Mouse (Mus musculus) adrenal gland, adult 18-20 months (tissue): ENCODE measurements around the gene Atp6v0a1. TPM values are rescaled to one million over a fixed set of nuclear protein-coding genes. Genes with fewer than 3 reads are reported as not detected.
"Not testable (repeated sequence)": the region's sequence is repeated elsewhere in the genome, so short reads cannot be mapped to it uniquely, and the experiment has no call there.

ENCODE experiments used
- DNase-seq, 2 experiments: peaks; one replicate each; pipeline ENCODE4 v3.0.0; 2021 to 2022; ENCODE audit warnings: low spot score in 2 of 2
- total RNA-seq, 2 experiments: library from RNA; stranded (reverse); gene quantifications; 1 replicate in 1 of 2; 2 replicates in 1 of 2; pipeline ENCODE4 v1.2.3; 2021

The Atp6v0a1 gene
- total RNA-seq, 2 experiments from 2014 or later = 120 to 176 TPM

DNA sequence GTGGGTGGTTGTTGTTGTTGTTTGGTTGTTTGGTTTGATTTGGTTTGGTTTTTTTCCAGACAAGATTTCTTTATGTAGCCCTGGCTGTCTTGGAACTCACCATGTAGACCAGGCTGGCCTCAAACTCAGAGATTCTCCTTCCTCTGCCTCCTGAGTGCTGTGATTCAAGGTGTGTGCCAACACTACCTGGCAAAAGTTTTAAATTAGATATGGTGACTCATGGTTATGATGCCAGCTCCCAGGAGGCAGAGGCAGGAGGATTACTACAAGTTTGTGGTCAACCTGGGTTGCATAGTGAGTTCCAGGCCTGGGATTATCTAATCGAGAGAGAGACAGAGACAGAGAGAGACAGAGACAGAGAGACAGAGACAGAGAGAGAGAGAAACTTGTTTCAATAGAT, 28.8 kb upstream of the Atp6v0a1 start:
- DNase-seq = no peak

DNA sequence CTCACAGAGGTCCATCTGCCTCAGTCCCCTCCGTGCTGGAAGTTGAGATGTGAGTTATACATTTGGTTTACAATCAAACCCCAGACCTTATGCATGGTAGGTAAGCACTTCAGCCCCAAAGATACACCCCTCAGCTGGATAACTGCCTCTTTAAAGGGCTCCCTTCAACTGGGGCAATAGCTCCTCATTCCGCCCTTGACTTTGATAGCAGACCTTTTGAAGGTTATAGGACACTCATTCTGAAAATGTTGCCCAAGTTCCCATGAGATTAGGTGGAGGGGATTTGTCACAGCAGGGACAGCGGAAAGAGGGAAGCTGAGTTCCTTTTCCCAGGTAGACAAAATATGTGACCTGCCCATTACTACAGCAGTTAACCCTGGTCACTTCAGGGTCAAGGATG, 28.0 kb upstream of the Atp6v0a1 start:
- peak in 1 of 2 experiments; percentile 22 for DNase-seq

DNA sequence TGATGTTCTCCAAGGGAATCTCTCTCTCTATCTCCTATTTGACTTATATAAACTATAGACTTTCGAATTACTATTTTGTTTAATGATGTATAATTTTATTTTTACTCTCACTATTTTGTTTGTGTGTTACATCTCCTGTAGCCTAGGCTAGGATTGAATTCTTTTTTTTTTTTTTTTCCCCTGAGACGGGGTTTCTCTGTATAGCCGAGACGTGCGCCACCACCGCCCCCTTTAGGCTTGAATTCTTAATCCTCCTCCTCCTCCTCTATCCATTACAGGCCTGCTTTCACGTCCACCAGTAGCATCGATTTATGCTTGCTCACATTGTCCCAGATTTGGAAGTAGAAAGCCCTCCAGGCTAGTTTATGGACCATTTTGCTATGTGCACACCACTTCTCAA, 27.2 kb upstream of the Atp6v0a1 start:
- DNase-seq = no peak

DNA sequence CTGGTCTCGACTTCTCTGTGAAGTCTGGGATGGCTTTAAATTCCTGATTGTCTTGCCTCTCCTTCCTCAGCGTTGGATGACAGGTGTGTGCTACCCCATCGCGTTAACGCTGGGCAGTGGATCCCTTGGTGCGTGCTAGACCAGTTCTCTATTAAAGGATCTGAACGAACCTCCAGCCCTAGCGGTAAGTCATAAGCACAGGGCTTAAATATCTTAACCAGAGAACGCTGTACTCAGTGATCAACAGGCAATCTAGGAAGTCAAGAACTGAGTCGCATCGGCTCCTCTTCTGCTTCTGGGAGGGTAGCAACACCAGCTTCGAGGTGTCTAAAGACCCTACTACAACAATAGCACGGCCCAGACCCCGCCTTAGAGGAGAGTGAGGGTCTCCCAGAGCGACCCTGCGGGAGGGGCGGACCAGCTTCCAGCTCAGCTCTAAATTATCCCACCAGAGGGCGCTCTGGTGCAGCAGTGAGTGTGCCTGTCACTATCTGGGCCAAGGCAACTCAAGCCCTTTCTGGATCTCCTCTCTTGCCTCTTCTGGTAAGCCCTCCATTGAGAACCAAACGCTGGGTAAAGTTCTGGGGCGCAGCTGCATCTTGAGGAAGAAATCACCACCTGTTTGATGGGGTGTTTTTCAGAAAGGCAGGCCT, 26.0 kb upstream of the Atp6v0a1 start:
- peak; percentile 84 to 86 for DNase-seq

DNA sequence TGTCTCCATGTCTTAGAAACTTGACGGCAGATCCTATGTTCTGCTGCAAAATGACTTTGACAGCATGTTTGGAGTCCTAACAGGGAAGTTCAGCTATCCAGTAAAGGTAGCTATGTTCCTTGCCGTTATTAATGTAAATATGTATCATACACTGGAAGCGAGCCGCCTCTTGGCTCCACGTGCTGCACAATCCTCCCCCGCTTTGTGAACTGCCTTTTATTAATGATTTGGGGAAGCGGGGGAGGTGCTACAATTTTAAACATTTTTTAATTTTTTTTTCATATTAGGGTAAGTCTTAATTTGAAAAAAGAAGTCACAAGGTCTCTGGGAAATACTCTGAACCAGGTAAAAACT, 25.5 kb upstream of the Atp6v0a1 start:
- no peak for DNase-seq

DNA sequence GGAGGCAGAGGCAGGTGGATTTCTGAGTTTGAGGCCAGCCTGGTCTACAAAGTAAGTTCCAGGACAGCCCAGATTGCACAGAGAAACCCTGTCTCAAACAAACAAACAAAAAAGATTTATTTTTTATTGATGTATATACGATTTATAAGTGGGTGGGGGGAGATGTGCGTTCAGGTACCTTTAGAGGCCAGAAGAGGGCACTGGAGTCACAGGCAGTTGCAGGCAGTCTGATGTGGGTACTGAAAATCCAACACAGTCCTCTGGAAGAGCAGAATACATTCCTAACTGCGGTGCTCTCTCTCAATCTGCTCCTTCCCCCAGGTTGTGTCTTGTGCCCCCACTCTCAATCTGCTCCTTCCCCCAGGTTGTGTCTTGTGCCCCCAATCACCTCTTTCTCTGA, 23.6 kb upstream of the Atp6v0a1 start:
- no peak for DNase-seq

DNA sequence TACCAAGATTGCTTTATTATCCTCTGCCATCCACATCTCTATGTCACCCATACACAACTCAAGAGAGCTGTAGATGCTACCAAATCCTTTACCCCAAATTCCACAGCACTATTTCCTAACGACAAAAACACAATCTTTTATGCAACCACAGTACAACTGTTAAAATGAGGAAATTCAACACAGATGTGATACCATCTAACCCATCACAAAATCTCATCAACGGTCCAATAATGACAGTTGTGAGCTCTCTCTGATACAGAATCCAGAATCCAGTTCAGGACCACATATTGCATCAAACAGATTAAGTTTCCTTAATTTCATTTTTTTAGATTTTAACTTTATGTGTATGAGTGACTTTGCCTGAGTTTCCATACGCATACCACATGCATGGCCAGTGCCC, 20.6 kb upstream of the Atp6v0a1 start:
- DNase-seq = no peak

DNA sequence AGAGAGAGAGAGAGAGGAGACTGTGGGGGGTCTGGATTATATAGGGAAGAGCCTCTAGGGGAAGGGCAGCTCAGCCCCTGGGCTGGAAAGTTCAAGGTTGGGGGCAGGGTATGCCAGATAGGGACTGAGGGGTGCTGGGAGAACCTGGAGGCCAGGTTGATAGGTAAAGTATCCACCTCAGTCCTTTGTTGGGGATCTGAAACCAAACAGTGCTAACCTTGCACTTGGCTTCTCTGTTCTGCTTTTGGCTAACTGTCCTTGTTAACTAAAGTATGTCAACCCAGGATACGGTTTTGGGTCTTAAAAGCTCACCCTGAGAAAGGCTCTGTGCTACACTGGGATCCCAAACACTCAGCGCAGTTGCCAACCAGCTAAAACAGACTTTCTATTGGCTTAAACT, 19.6 kb upstream of the Atp6v0a1 start:
- DNase-seq = no peak

DNA sequence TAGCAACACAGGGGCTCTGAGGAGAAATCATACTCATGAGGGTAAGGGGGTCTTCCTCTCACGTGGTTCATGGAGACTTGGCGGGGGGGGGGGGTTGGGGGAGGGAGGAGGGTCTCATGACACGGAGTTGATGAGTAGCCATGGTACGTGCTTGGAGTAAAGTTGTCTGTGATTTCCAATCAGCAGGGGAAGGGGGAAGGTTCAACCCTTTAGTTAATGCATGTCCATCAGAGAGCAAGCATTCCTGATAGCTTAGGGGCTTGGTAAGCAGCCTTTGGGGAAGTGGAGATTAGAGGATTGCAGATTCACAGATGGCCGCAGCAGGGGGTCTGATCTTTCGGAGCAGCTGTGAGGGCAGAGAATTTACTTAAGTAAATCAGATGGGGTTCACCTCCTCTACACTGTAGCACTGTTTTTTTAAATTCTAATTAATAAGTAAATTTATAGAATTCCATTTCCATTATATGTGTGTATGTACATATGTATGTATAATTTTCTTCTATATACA, 18.2 kb upstream of the Atp6v0a1 start:
- DNase-seq = no peak

DNA sequence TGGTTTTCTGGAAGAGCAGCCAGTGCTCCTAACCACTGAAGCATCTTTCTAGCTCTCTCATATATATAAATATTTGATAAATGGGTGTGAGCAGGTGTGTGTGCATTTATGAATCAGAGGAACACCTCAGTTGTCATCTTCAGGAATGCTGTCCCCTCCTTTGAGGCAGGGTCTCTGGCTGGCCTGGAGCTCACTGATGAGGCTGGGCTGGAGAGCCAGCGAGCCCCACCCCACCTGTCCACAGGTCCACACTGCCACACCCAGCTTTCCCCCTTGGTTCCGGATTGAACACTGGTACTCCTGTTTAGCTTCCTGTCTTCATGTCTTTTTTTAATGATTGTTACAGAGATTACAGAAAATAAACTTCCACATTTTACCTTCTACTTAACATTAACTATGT, 15.8 kb upstream of the Atp6v0a1 start:
- no peak for DNase-seq

DNA sequence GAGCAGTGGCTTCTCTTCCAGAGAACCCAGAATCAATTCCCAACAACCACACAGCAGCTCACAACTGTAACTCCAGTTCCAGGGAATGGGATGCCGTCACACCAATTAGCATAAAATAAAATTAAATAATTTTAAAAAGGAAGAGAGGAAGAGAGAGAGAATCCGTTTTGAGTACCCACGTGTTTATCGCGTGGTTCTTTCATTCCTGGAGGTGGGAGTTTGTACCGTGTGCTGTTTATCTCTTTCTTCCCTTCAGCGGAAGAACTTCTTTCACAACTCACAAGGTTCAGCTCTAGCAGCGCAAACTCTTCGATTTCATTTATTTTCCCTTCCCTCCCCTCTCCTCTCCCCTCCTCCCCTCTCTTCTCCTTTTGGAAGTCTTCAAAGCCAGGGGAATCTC, 15.0 kb upstream of the Atp6v0a1 start:
- DNase-seq = no peak

DNA sequence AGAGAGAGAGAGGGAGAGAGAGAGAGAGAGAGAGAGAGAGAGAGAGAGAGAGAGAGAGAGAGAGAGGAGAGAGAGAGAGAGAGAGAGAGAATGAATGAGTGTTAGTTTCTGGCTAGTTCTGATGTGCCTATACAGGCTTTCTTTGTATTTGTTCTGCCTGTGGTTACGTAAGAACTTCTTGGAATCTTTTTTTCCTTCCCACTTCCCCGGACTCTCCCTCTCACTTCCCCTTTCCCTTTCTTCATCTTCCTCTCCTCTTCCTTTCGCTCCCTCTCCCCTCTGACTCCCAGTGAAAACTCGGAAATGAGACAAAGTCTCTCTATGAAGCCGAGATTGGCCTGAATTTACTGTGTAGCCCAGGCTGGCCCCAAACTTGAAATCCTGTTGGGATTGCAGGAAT, 14.6 kb upstream of the Atp6v0a1 start:
- DNase-seq = no peak

DNA sequence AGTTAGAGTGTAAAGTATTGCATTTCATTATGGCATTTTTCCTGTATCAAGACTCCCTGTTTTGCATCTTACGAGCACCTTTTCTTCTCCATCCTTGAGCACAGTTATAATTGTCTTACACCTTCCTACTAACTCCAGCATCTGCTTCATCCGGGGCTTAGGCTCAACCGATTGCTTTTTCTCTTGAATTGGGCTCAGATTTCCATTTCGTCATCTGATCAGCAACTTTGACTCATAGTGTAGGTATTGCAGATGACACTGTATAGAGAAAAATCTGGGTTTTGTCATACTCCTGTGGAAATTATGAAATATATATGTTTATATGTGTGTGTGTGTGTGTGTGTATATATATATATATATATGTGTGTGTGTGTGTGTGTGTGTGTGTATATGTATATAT, 12.8 kb upstream of the Atp6v0a1 start:
- DNase-seq = no peak

DNA sequence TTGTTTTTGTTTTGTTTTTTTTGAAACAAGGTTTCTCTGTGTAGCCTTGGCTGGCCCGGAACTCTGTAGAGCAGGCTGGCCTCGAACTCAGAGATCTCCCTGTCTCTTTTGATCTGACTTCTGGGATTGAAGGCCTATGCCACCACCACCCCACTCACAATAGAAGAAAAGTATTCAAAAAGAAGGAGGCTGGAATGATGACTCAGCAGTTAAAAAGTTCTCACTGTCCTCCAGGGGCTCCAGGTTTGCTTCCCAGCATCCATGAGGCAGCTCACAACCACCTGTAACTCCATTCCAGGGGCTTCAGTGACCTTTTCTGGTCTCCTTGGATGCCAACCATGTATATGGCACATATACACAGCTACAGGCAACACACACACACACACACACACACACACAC, 10.4 kb upstream of the Atp6v0a1 start:
- no peak for DNase-seq

DNA sequence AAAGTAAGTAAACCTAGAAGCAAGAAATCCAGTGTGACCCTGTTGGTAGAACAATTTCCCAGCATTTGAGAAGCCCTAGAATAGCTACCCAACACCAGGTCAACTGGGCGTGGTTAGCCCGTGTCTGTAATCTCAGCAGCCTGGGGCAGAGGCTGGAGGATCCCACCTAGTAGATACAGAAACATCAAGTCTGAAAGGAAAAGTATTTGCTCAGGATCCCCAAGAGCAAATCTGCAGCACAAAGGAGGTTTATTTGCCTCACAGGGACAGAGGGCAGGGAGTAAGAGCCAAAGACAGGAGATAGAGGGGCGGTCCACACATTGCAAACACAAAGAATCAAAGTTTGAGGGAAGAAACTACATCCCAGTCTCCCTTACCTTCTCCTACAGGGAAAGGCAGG, 10.0 kb upstream of the Atp6v0a1 start:
- no peak for DNase-seq

DNA sequence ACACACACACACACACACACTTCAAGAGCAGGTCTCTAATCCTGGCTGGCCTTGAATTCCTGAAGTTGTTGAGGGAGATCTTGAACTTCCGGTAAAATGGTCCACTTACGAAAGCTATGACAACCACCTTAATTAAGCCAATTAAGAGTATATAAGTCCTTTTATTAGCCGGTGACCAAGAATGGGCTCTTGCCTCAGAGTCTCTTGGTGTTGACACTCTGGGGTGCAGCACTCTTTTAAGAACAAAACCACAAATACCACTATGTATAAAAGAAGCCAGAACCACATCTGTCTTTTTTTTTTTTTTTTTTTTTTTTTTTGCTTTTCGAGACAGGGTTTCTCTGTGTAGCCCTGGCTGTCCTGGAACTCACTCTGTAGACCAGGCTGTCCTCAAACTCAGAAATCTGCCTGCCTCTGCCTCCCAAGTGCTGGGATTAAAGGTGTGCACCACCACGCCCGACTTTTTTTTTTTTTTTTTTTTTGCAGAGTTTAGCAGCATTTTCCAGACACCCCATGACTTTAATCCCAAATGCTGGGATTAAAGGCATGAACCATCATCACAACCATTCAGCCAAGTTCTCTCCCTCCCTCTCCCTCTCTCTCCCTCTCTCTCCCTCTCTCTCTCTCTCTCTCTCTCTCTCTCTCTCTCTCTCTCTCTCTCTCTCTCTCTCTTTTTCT, 7.2 kb upstream of the Atp6v0a1 start:
- not testable (repeated sequence) for DNase-seq

DNA sequence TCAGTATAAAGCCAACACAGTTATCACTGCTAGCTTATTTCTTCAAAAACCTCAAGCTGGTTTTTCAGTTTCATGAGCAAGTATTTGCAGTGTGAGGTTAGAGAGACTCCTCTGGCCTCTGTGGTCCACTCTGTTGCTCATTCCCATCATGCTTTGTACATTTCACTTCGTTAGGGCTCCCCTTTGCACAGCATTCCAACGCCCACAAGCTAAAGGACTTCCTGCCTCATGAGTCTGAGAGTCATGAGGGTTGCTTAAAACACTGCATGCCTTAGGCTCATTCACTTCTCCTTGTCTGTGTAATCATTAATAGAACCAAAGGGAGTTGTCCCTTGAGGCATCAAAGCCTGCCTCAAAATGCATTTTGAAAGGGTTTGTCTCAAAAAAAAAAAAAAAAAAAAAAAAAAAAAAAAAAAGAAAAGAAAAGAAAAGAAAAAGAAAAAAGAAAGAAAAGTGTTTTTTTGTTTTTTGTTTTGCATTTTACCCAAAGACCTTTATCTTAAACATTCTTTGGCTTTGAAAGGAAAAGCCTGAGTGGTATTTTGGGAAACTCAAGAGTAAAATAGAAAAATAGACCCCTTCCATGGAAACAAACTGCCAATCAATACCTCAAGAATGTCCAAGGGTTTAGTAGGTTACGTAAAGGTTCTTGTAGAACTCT, 6.1 kb upstream of the Atp6v0a1 start:
- DNase-seq = no peak

DNA sequence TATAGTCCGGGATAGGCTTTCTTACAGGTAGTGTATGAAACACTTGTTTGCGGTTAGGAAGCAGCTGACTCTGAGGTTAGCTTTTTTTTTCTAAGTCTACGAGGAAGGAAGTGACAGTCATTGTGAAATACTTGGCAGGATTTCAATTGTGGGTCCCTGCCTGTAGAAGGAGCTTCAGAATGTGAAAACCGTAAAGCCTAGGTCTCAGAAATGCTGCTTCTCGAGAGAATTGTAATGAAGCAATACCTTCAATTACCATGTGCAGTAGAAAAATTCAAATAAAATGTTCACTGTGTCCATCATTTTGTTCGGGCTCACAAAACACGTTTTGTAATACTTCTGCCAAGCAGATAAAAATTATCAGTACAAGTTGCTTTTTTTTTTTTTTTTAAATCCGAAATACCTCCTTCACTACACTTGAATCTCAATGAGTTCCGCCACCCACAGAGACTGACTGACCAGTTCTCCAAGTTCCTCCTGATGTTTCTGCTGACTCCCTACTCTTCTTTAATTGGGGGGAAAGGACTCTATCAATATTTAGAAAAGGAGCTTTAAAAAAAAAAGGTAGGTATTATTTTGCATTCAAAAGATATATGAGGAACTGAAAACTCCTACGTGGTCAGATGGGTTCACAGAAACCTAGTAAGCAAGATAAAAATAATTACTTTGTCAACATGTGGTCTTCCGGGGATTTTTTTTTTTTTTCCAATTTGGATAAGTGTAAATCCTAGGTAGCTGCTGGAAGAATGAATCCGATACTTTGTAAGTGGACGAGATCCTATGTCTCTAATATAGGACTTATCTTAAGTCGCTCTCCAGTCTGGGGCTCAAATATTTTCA, 826 bp upstream of the Atp6v0a1 start:
- peak in 1 of 2 experiments; percentile 14 for DNase-seq

DNA sequence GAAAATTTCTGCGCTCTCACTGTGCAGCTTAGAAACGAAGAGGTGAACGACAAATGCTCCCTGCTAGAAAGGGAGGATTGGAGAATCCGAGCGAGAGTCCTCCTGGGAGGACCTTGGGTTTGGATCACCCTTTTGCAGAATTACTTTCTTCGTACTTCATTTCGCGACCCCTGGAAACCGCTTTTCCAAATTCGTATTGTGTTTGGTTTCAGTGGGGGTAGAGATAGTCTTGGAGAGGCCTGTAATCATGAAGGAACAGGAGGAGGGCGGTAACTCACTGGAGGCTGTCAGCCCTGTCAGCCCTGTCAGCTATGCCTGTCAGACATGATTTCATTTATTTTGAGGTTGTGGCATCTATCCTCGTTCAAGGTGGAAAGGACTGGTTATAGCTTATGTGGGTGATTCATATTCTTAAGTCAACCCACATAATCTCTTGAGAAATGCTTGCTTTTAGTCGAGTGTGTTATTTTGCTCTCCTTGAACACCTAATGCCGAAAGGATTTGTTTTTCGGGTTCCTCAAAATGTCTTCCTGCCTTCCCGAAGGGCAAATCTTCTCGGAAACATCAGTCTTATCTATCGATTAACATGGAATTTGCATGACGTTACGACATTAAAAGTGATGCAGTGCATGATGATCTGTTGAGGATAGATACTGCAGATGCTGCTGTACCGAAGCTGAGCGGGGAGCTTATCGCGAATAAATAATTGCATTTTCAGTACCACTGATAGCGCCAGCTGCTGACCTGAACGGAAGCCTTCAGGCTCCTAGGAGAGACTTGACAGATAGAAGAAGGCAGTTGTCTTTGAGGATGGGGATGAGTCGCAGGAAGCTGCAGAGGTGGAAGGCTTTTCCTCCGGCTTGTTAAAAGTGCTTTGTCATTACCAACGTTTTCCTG, 884 bp downstream of the Atp6v0a1 start:
- DNase-seq = peak in 1 of 2 experiments; percentile 12

DNA sequence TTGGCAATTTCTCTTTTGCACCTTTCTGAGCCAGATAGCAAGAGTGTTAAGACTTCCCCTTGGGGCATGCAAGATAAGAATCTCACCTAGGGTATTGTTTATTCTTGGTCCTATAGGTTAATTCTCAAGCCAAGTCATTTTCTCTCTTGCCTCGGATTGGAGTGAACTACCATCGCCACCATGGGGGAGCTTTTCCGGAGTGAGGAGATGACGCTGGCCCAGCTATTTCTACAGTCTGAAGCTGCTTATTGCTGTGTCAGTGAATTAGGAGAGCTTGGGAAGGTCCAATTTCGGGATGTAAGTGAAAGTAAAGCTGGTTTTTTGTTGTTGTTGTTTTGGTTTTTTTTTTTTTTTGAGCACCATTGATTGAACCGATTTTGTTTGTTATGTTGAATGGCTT, 2.4 kb downstream of the Atp6v0a1 start:
- no peak for DNase-seq
